Mouse (Mus musculus): Measurements from ENCODE around the gene Abhd12b. TPM values are rescaled to one million over a fixed set of nuclear protein-coding genes. Genes with fewer than 3 reads are reported as not detected.
A peak's percentile ranks its signal among the peaks of the same experiment; 100 is the strongest.

The Abhd12b gene
- total RNA-seq, 1 experiment from 2014 or later = not detected

DNA sequence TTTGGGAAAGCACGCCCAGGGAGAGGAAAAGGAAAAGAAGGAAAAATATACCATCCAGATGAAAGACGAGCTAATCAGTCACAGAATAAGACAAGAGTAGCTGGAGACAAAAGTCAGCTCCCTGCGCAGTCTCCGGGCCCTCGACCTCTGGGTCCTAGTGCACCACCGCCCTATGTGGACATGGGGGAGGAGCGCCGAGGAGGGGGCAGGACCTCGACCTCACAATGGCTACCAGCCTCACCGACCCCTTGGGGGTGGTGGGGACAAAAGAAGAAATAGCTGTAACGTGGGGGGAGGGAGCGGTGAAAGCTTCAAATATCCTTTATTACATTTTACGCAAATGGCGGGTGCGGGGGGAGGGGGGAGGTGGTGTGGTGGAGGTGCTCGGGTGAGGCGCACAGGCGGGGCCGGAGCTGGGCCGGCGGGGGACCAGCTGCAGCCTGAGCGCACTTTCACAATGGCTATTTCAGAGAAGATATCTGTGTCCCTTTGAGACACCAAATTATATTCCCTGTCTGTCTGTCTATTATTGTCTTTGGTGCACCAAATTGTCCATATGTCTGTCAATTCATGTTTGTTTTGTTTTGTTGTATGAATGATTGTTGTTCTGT is 30.3 kb downstream of the Abhd12b start:
- no peak for ATAC-seq (replicated peaks; ENCODE audit: insufficient number of reproducible peaks, low FRiP score, low TSS enrichment, poor library complexity, severe bottlenecking)

DNA sequence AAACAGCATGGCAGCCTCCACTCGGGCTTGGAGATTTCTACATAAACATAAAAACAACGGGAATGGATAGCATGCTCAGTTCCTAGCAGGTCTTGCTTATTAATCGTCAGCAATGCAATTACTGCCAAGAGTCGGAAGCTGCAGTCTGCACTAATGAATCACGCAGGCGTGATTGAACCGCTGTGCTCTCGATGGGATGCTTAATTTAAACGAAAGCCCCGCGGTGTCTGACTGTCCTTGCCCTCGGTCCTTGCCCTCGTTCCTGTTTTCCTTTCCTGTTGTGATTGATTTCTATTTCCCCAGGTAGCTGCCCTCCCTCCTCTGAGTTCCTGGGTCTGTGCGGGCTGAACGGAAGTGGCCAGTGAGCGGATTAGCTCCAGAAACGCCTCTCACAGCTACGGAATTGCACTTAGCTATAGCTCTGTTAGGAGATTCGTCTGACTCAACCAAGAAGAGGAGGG is 38.4 kb downstream of the Abhd12b start:
- ATAC-seq (replicated peaks; ENCODE audit: insufficient number of reproducible peaks, low FRiP score, low TSS enrichment, poor library complexity, severe bottlenecking) = no peak

DNA sequence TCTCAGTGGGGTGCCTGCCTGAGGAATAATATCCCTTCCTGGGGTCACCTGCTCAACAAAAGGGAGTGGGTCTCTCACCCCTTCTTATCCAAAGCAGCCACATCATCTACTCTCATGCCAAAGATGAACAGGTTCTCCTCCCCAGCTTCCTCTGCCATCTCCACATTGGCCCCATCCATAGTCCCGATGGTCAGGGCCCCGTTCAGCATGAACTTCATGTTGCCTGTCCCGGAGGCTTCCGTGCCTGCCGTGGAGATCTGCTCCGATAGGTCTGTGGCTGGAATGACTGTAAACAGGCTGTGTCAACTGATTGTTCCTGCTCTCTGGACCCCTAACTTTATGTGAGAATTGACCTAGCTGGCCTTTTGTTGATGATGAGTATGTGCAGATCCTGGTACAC is 41.5 kb downstream of the Abhd12b start:
- no peak for ATAC-seq (replicated peaks; ENCODE audit: insufficient number of reproducible peaks, low FRiP score, low TSS enrichment, poor library complexity, severe bottlenecking)

DNA sequence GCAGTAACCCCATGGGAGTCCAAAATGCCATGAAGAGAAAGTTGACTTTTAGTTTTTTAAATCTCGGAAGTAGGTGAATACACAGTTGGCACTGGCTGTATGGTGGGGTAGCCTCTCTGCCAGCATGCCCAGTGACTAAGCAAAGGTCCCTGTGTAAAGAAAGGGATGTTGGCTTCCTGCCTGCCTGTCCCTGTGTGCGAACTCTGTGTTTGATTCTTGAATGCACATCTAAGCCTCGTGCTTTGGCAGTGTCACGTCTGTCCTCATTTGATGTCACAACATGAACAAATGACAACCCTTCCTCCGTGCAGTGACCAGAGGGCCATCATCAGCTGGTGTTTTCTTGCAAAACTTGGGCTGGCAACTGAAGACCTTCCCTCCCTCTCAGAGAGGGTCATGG is 42.4 kb downstream of the Abhd12b start:
- ATAC-seq (replicated peaks; ENCODE audit: insufficient number of reproducible peaks, low FRiP score, low TSS enrichment, poor library complexity, severe bottlenecking) = no peak

DNA sequence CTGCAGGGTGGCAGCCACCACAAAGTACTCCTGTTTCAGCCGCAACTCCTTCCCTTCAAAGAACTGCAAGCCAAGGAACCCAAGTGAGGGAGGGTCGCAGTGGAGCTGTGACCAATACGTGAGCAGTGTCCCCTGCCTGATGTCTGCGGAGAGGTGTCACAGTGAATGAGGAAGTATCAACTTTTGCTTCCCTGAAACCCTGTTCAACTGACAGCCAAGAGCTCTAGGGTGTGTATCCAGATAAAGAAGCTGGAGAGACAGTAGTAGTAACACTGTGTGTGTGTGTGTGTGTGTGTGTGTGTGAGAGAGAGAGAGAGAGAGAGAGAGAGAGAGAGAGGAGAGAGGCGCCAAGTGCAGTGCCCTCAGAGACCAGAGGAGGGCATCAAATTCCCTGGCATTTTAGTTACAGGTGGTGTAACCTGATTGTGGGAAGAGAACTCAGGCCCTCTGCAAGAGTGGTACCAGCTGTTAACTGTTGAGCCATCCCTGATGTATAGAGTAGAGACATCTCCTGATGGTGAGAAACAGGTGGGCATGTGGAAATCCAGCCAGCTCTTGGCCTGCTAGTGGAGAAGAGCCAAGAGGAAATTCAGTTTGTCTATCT is 48.1 kb downstream of the Abhd12b start:
- ATAC-seq (replicated peaks; ENCODE audit: insufficient number of reproducible peaks, low FRiP score, low TSS enrichment, poor library complexity, severe bottlenecking) = 0 out of 2 replicates have a peak, but pooled peaks have one; percentile 19

DNA sequence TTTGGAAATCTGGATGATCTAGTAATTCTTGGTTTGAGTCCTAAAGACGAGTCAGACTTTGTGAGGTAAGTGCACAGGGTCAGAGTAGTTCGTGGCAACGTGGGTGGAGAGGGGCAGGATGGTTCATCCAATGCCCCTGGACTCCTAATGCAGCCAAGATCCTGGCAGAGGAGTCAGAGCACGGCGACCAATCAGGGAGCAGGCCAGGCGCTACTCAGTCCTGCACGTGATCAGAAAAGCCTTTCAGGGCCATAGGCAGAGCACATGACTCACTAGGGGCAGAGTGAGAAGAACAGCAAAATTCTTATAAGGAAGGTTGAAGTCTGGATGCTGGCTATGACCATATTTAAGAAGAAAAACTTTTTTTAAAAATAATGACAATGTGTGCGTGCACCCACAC is 50.5 kb downstream of the Abhd12b start:
- no peak for ATAC-seq (replicated peaks; ENCODE audit: insufficient number of reproducible peaks, low FRiP score, low TSS enrichment, poor library complexity, severe bottlenecking)

DNA sequence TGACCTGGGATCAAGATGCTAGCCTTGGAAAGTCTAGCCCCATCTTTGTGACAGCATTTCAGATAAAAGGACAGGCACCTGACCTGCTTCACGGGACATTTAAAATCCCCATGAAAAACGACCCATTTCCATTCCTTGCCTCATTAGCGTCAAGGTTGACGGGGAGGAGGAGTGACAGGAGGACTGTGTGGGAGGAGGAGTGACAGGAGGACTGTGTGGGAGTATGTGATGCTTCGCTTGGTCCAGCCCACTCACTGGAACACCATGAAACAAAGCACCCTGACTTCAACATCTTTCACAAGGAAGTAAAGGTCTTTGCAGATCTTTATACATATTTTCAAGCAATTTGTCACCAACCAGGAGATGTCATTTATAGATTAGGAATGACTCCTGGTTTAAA is 54.3 kb downstream of the Abhd12b start:
- no peak for ATAC-seq (replicated peaks; ENCODE audit: insufficient number of reproducible peaks, low FRiP score, low TSS enrichment, poor library complexity, severe bottlenecking)

DNA sequence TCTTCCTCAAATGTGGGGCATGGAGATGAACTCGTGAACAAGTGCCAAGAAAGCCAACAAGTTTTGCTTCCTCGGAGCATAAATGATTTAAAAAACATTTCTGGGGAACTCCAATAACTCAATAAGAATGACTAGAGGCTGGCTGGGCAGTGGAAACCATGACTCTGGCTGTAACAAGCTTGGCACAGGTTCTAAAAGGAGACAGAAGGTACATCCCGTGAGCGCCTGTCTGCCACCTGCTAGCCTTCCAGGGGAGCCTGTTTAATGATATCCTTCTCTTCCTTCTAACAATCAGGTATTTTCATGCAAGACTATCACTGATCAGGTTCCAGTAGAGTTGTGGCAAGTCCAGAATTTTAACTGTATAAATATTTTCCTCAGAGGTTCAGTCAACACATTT is 58.6 kb downstream of the Abhd12b start:
- no peak for ATAC-seq (replicated peaks; ENCODE audit: insufficient number of reproducible peaks, low FRiP score, low TSS enrichment, poor library complexity, severe bottlenecking)

DNA sequence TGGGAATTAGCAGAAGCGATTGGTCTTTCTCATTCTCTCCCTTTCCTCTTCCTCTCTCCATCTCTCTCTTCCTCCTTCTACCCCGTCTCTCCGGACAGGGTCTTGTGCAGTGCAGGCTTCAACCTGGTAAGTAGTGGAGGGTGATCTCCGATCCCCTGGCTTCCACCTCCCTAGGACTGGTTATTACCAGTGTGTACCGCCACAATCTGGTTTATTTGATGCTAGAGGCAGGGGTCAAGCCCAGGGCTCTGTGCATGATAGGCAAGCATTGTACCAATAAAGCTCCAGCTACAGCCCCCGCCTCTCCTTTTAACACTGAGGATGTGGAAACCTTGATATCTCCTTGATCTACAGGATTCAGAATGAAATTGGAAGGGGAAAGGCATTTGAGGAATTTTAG is 59.7 kb downstream of the Abhd12b start:
- ATAC-seq (replicated peaks; ENCODE audit: insufficient number of reproducible peaks, low FRiP score, low TSS enrichment, poor library complexity, severe bottlenecking) = no peak

DNA sequence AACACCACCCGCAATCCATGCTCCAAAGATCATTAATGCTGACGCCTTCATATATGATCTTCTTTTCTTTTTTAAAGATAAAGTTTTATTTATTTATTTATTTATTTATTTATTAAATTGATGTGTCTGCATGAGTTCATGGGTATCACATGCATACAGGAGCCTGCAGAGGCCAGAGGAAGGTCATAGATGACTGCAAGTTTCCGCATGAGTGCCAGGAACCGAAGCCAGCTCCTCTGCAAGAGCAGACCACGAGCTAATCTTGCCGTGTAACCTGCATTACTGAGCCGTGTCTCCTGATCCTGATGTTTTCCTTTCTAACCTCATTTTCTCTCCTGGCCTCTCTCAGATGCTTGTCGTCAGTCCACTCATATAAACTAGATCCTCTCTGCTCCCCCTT is 60.3 kb downstream of the Abhd12b start:
- no peak for ATAC-seq (replicated peaks; ENCODE audit: insufficient number of reproducible peaks, low FRiP score, low TSS enrichment, poor library complexity, severe bottlenecking)

DNA sequence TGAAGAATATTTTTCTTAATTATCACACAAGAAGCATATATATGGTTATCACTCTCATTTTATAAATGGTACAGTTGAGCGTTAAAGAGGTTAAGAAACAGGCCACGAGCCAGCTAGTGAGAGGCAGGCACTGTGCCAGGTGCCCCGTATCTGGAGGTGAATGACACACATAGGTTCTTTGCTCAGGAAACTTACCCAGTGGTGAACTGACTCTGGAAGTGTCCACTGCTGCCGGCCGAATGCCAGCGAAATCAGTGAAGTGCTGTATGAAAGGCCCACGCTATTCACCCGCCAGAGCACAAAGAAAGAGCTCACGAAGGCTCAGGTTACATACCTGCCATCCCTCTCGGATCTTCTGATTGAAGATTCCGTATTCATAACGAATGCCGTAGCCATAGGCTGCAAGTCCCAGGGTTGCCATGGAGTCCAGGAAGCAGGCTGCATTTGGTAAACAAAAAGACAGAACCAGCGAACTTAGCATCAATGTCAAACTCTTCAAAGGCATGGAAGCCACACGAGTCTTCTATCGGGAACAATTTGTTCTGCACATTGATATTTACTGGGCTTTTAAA is 62.4 kb downstream of the Abhd12b start:
- ATAC-seq (replicated peaks; ENCODE audit: insufficient number of reproducible peaks, low FRiP score, low TSS enrichment, poor library complexity, severe bottlenecking) = no peak

DNA sequence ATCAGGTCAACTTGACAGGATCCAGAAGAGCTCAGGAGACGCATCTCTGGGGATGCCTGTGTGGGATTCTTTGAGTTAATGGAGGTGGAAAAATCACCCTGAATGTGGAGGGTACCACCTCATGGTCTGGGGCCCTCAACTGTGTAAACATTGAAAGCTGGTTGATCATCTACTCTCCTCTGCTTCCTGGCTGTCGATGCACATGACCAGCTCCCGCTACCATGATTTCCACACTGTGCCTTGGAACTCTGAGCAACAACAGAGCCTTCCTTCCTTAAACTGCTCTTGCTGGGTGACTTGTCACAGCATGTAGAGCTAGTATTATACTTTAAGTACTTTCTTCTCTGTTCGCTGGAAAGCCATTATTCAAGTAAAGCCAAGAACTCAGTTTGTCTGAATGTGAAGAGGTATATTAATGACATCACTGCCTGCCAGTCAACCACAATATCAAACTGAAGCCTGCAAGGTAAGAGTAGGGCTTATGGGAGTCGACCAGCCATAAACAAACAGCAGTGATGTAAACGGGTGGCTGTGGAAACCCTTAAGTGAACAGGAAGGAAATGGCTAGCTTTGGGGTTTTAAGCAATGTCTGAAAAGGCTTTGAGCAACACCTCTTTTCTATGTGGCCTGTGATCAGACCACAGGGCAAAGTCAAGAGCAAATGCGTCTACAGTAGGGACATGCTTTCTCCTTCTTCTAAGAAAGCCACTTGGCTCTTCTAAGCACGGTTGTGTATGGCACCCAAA is 65.0 kb downstream of the Abhd12b start:
- peak; percentile 75 for ATAC-seq (replicated peaks; ENCODE audit: insufficient number of reproducible peaks, low FRiP score, low TSS enrichment, poor library complexity, severe bottlenecking)

DNA sequence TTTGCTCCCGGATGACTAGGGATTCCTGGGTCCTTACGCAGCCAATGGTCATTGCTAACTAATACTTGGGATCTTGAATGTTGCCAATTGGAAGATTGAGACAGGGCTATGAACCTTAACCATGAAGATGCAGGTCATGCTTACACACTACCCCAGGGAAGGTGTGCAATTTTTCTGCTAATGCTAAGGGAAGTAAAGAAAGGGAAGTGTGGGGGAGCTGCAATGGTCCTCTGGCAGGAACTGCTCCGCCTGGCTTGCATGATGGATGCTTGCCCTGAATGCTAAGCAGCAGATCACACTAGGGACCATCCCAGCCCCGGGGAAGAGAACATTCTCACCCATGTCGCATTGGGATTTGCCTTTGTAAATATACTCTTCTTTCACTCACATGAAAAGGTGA is 67.5 kb downstream of the Abhd12b start:
- peak; percentile 60 for ATAC-seq (replicated peaks; ENCODE audit: insufficient number of reproducible peaks, low FRiP score, low TSS enrichment, poor library complexity, severe bottlenecking)

DNA sequence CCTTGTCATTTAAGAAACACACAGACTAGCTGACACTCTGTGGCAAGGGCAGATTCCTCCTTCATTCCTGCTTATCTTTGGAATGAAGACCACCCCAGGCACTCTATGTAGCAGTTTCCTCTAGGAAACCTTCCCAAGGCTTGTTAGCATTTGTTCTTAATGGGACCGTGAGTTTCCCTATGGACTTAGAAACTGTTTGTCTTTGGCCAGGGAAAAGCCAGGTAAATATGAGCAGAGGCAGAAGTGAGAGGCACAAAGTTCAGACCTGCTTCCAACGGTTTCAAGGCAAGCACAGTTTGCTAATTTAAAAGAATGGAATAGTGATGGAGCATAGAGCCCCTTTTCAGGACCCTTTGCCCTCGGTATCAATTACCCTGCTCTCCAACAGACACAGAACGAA is 69.4 kb downstream of the Abhd12b start:
- ATAC-seq (replicated peaks; ENCODE audit: insufficient number of reproducible peaks, low FRiP score, low TSS enrichment, poor library complexity, severe bottlenecking) = no peak

DNA sequence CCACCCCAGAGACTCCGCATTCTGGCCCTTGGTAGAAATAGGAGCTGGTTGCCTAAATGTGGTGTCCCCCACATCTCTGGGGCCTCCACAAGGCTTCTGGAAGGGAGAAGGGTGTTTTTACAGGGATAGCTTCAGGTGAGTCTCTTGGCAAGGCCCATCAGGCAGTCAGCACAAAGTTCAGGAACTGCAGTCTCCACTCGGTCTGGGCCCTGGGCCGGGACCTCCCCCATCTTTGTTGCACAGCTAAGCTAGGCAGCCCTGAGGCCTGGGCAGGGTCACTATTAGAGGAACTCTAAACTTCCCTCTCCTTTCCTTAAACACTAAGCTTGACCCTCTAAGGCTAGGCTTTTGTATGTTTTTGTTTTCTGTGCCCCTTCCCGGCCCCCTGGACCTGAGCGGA is 72.7 kb downstream of the Abhd12b start:
- peak; percentile 29; the same call in 1 of the 2 replicates for ATAC-seq (replicated peaks; ENCODE audit: insufficient number of reproducible peaks, low FRiP score, low TSS enrichment, poor library complexity, severe bottlenecking)

DNA sequence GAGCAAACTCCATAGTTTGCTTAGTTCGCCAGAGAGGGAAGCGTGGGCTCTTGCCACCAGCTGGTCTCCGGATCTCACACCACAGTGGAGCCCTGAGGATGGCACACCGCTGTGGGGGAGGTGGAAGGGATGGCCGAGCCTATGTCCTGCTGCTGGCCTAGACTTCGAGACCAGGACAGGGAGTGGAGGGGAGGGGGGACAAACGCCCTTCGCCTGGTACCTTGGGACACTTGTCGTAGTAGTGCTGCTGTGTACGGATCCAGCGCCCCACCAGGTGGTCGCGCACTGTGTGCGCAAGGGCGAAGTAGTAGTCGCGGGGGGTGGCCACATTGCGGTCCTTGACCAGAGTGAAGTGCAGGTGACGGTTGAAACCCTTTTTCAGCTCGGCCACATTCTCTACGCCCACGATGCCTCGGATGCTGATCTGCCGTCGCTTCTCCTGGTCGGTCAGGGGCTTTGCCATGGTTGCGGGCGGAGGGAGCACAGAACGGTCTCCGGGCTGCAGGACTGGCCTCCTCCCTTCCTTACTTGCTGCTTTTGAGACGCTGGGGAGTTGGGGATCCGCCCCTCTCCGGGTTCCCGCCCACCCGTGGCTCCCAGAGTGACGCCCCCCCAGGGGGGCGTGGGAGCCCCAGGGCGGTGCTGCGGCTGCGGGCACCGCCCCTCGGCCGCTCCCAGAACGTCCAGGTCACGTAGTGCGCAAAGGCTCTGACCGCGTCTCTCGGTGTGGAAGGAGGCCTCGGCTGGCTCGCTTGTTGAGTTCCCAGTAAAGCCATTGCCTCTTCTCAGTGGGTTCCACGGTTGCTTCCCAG is 73.4 kb downstream of the Abhd12b start:
- peak; percentile 72 for ATAC-seq (replicated peaks; ENCODE audit: insufficient number of reproducible peaks, low FRiP score, low TSS enrichment, poor library complexity, severe bottlenecking)

DNA sequence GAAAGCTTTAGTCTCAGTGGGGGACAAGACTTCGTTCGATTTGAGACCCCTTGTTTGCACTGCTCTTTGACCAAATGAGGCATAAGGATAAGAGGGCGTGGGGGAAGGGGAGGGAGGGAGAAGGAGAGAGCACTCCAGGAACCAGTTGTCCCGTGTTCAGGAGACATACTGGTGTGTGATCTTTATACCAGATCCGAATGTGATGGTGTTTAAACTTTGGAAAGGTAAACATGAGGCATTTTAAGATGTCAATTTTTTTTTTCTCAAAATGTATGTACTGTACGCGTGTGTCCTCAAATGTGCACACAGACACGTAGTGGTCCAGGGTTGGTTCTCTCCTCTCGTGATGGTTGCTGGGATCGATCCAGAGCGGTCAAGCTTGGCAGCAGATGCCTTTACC is 74.2 kb downstream of the Abhd12b start:
- no peak for ATAC-seq (replicated peaks; ENCODE audit: insufficient number of reproducible peaks, low FRiP score, low TSS enrichment, poor library complexity, severe bottlenecking)

DNA sequence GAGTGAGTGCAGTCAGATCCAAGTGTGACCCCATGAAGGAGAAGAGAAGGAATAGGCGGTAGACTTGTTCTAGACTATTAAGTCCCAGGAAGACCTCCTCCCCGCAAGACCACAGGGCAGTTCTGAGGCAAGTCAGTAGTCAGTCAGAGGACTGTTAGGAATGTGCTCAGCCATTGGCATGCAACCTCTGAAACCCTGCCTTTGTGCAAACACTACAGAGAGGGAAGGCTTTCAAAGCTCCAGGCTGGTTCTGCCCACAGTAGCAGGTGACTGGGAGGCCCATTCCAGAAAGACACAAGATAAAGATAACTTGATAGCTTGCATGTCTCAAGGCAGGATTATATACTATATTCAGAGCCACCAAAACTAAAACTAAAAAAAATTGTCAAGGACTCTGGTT is 77.4 kb downstream of the Abhd12b start, which contains the start of gene Pygl:
Gene Pygl (minus strand): TSS at position 195 of the 400 bp plus-strand sequence.
- ATAC-seq (replicated peaks; ENCODE audit: insufficient number of reproducible peaks, low FRiP score, low TSS enrichment, poor library complexity, severe bottlenecking) = no peak

DNA sequence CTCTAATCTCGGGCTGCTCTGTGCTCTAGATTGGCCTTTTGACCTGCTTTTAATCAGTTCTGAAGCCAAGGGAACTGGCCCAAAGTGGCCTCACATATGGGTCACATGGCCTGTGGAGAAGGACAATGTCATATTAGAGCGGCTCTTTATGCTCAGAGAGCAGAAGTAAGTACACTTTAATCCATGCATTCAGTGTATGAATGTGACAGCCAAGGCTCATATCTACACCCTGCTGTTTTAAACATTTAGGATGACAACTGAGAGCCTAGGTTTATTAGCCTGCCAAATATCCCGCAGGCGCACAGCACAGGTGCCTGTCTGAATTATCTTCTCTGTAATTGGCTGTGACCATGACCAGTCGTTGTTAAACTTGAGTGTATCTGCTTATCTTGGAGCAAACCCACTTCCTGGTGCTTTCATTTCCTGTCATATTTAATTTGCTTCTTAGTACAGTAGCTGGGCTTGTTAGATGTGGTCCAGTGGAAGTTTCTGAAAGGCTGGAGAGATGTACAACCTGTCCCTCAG is 78.1 kb downstream of the Abhd12b start:
- no peak for ATAC-seq (replicated peaks; ENCODE audit: insufficient number of reproducible peaks, low FRiP score, low TSS enrichment, poor library complexity, severe bottlenecking)
